Mouse (Mus musculus) thymus, adult 2 months (tissue): ENCODE measurements around the gene Lacc1.

Source experiments
- CTCF ChIP-seq: fragments of 200-500 bp; IDR thresholded peaks from 2 replicates; pipeline ENCODE4 v1.5.1; 2012; ENCODE audit warnings: mild to moderate bottlenecking, control low read depth, low read length, moderate library complexity, borderline replicate concordance; ENCODE audit not compliant: control insufficient read depth, poor library complexity, insufficient read depth; ENCODE audit errors: extremely low read depth
- POLR2A ChIP-seq: fragments of 200-500 bp; IDR thresholded peaks from 2 replicates; pipeline ENCODE4 v1.6.1; 2012; ENCODE audit warnings: mild to moderate bottlenecking, low read length, control low read depth, moderate library complexity; ENCODE audit not compliant: control insufficient read depth, poor library complexity, insufficient read depth; ENCODE audit errors: extremely low read depth

DNA sequence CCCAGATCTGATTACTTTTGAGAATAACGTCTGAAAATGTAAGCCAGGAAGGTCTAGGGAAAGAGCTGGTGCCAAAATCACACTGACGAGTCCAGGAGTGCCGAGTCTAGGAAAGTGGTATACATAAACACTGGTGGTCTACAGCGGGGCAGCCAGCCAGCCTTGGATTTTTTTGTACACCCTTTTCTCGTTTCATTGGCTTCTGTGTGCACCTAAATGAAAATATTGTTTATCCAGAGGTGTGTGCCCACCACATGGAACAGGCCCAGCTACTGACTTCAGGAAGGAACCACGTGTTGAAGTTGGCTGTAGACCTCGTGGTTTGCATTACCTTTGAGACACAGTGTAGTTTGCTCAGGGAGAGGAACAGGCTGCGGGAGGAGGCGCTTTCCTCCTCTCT, 57.1 kb downstream of the Lacc1 start:
- TF ChIP-seq CTCF (no peak), POLR2A (no peak)
